Mouse (Mus musculus): Measurements from ENCODE around the gene Dennd2c.
"Not testable (repeated sequence)": the region's sequence is repeated elsewhere in the genome, so short reads cannot be mapped to it uniquely, and the experiment has no call there.

Gene Dennd2c

DNA sequence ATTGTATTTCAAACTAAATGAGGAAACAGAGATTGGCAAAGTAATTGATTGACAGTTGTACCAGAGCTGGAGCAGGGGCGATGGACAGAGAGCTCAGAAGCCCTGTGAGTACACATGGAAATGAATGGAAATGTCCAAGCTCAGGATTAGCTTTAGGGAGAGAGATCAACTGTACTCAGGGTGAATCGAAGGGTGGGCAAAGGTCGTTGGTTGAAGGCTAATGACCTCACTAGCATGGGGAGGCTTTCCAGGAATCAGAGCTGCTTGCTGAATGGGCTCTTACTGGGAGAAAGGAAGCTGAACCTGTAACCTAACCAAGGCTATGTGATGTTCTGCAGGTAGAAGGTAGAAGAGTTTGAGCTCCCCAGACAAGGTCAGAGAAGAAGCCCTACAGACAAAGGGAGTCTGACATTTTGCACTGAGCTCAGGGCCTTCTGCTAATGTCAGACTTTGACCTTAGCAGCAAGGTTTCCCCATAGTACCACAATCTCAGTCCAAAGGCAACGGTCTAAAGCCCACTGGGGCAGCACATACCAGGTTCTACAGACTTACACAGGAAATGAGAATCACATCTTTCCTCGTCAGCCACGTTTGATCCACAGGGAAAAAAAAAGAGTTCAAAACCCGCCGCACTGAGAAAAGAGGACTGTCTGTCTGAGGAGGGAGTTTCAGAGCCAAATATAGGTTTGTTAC, 112.3 kb downstream of the Dennd2c start:
- no peak for DNase-seq (ENCODE audit: low read depth)

DNA sequence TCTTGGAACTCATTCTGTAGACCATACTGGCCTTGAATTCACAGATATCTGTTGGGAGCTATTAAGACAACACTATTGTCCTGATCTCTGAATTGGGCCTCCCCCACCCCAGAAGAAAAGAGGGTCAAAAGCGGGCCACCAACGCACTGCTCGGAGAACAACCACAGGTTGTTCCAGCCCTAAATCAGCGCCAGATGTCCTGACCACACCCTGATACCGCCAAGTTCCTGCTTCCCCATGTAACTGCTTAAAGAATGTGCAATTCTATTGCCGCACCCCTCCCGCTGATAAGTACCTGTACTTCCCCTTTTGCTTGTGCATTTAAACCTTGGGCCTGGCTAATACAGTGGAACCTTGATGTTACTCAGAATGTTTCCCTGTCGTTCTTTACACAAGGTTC, 113.0 kb downstream of the Dennd2c start:
- DNase-seq (ENCODE audit: low read depth) = not testable (repeated sequence)

All from fibroblast of lung, adult 2 months (primary cell).